Mouse (Mus musculus): ENCODE results near the gene Cpb1. TPM values are rescaled to one million over a fixed set of nuclear protein-coding genes. Genes with fewer than 3 reads are reported as not detected.
A peak's percentile ranks its signal among the peaks of the same experiment; 100 is the strongest.

Gene Cpb1
- polyA plus RNA-seq, 1 experiment from 2014 or later, result 5.7 TPM

GRCm38 (mm10) chr3:20288761-20289160, 13.2 kb upstream of the Cpb1 start:
- H3K36me3 ChIP-seq (ENCODE audit: control insufficient read depth, insufficient read depth, low read length), result no peaks in the 10 kb centered on the region
- no peak overlapping the region for H3K4me2 ChIP-seq (replicated peaks; ENCODE audit: low read depth, low read length)
- H3K27me3 ChIP-seq (ENCODE audit: control insufficient read depth, insufficient read depth, low read length), result no peaks in the 10 kb centered on the region
- no peak overlapping the region for H3K9ac ChIP-seq (replicated peaks; ENCODE audit: low read depth, low read length)
- 57% methylated on average over 2 of the region's 2 CpGs for WGBS
- ATAC-seq (ENCODE audit: insufficient number of reproducible peaks, insufficient read depth, low FRiP score, low read depth), result no peak
- H3K4me1 ChIP-seq (ENCODE audit: control insufficient read depth, insufficient read depth, low read length), result no peaks in the 10 kb centered on the region
- no peaks in the 10 kb centered on the region for H3K9me3 ChIP-seq (ENCODE audit: control insufficient read depth, low read depth, low read length)
- H3K4me3 ChIP-seq (ENCODE audit: low read depth, low read length), result no peak overlapping the region
- H3K27ac ChIP-seq (ENCODE audit: low read length), result peak overlapping the region; percentile 48; the same call in 1 of the 2 replicates

GRCm38 (mm10) chr3:20281796-20282195, 6.3 kb upstream of the Cpb1 start:
- H3K4me1 ChIP-seq (ENCODE audit: control insufficient read depth, insufficient read depth, low read length), result no peaks in the 10 kb centered on the region
- 59% methylated on average over 1 of the region's 1 CpGs for WGBS
- no peak for ATAC-seq (ENCODE audit: insufficient number of reproducible peaks, insufficient read depth, low FRiP score, low read depth)
- H3K27me3 ChIP-seq (ENCODE audit: control insufficient read depth, insufficient read depth, low read length), result no peaks in the 10 kb centered on the region
- H3K9ac ChIP-seq (replicated peaks; ENCODE audit: low read depth, low read length), result no peak overlapping the region
- H3K4me3 ChIP-seq (ENCODE audit: low read depth, low read length), result no peak overlapping the region
- H3K9me3 ChIP-seq (ENCODE audit: control insufficient read depth, low read depth, low read length), result no peaks in the 10 kb centered on the region
- H3K36me3 ChIP-seq (ENCODE audit: control insufficient read depth, insufficient read depth, low read length), result no peaks in the 10 kb centered on the region
- H3K4me2 ChIP-seq (replicated peaks; ENCODE audit: low read depth, low read length), result no peak overlapping the region
- H3K27ac ChIP-seq (ENCODE audit: low read length), result no peak overlapping the region

GRCm38 (mm10) chr3:20254566-20255479, 20.7 kb downstream of the Cpb1 start:
- Histone ChIP-seq H3K4me3 (ENCODE audit: low read depth, low read length) (no peak overlapping the region), H3K4me2 (replicated peaks; ENCODE audit: low read depth, low read length) (no peak overlapping the region), H3K27ac (ENCODE audit: low read length) (0 out of 2 replicates have a peak overlapping the region, but pooled peaks have one; percentile 39), H3K36me3 (ENCODE audit: control insufficient read depth, insufficient read depth, low read length) (no peaks in the 10 kb centered on the region), H3K4me1 (ENCODE audit: control insufficient read depth, insufficient read depth, low read length) (no peaks in the 10 kb centered on the region; the same call in 1 of the 2 replicates), H3K27me3 (ENCODE audit: control insufficient read depth, insufficient read depth, low read length) (no peaks in the 10 kb centered on the region), H3K9ac (replicated peaks; ENCODE audit: low read depth, low read length) (no peak overlapping the region), H3K9me3 (ENCODE audit: control insufficient read depth, low read depth, low read length) (no peaks in the 10 kb centered on the region)
- no peak for ATAC-seq (ENCODE audit: insufficient number of reproducible peaks, insufficient read depth, low FRiP score, low read depth)
- 21% methylated on average over 9 of the region's 9 CpGs for WGBS

DNA sequence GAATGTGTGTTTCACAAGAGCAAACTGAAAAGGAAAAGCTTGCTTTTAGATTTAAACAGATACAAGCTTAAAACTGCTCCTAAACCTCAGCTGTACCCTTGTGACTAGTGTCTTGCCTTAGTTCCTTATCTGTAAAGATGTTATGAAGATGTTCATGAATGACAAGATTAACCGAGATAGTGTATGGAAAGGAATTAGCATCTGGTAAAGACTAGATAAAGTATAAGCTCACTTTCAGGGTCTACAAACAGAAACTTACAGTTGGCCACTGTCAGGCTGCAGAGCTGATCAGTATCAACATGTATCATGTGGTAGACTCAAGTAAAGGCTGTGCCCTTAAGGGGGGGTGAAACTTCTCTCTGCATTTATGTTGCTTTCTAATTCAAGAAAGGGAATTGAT, 31.6 kb downstream of the Cpb1 start:
- Histone ChIP-seq H3K9me3 (ENCODE audit: control insufficient read depth, low read depth, low read length) (no peaks in the 10 kb centered on the region), H3K27ac (ENCODE audit: low read length) (no peak overlapping the region), H3K4me1 (ENCODE audit: control insufficient read depth, insufficient read depth, low read length) (no peaks in the 10 kb centered on the region), H3K4me2 (replicated peaks; ENCODE audit: low read depth, low read length) (no peak overlapping the region), H3K4me3 (ENCODE audit: low read depth, low read length) (no peak overlapping the region), H3K36me3 (ENCODE audit: control insufficient read depth, insufficient read depth, low read length) (no peaks in the 10 kb centered on the region), H3K9ac (replicated peaks; ENCODE audit: low read depth, low read length) (no peak overlapping the region), H3K27me3 (ENCODE audit: control insufficient read depth, insufficient read depth, low read length) (no peaks in the 10 kb centered on the region)
- no peak for ATAC-seq (ENCODE audit: insufficient number of reproducible peaks, insufficient read depth, low FRiP score, low read depth)
- 65% methylated on average over 1 of the region's 1 CpGs for WGBS

DNA sequence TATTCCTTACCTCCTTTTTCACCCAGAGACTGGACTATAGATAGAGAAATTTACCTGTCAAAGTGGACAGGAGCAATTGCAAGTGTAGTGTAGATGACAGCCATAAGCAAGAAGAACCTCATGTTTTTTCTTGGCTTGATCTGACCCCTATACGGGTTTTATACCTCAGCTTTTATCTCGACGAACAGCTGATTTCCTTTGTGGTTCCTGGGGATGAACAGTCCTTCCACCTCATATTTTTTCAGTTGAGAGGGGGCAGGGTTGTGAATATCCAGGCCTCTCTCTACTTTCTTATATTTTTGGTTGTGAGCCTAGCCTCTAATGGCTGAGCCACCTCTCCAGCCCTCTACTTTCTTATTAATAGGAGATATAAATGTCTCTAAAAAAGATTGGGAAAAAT, 33.5 kb downstream of the Cpb1 start, which contains the start of gene Cpa3:
Gene Cpa3 (minus strand): TSS at position 132 of the 400 bp plus-strand sequence.
- no peaks in the 10 kb centered on the region for H3K4me1 ChIP-seq (ENCODE audit: control insufficient read depth, insufficient read depth, low read length)
- 73% methylated on average over 3 of the region's 3 CpGs for WGBS
- ATAC-seq (ENCODE audit: insufficient number of reproducible peaks, insufficient read depth, low FRiP score, low read depth), result no peak
- no peak within 1 kb of the TSS for H3K27ac ChIP-seq (ENCODE audit: low read length)
- H3K36me3 ChIP-seq (ENCODE audit: control insufficient read depth, insufficient read depth, low read length), result no peaks in the 10 kb centered on the region
- H3K27me3 ChIP-seq (ENCODE audit: control insufficient read depth, insufficient read depth, low read length), result no peaks in the 10 kb centered on the region
- no peak within 1 kb of the TSS for H3K4me3 ChIP-seq (ENCODE audit: low read depth, low read length)
- no peaks in the 10 kb centered on the region for H3K9me3 ChIP-seq (ENCODE audit: control insufficient read depth, low read depth, low read length)
- no peak within 1 kb of the TSS for H3K4me2 ChIP-seq (replicated peaks; ENCODE audit: low read depth, low read length)
- no peak within 1 kb of the TSS for H3K9ac ChIP-seq (replicated peaks; ENCODE audit: low read depth, low read length)

GRCm38 (mm10) chr3:20239741-20240140, 35.8 kb downstream of the Cpb1 start:
- Histone ChIP-seq H3K9me3 (ENCODE audit: control insufficient read depth, low read depth, low read length) (no peaks in the 10 kb centered on the region), H3K4me1 (ENCODE audit: control insufficient read depth, insufficient read depth, low read length) (no peaks in the 10 kb centered on the region), H3K27me3 (ENCODE audit: control insufficient read depth, insufficient read depth, low read length) (no peaks in the 10 kb centered on the region), H3K36me3 (ENCODE audit: control insufficient read depth, insufficient read depth, low read length) (no peaks in the 10 kb centered on the region), H3K4me3 (ENCODE audit: low read depth, low read length) (no peak overlapping the region), H3K4me2 (replicated peaks; ENCODE audit: low read depth, low read length) (no peak overlapping the region), H3K27ac (ENCODE audit: low read length) (no peak overlapping the region), H3K9ac (replicated peaks; ENCODE audit: low read depth, low read length) (no peak overlapping the region)
- 84% methylated on average over 3 of the region's 3 CpGs for WGBS
- ATAC-seq (ENCODE audit: insufficient number of reproducible peaks, insufficient read depth, low FRiP score, low read depth), result no peak

DNA sequence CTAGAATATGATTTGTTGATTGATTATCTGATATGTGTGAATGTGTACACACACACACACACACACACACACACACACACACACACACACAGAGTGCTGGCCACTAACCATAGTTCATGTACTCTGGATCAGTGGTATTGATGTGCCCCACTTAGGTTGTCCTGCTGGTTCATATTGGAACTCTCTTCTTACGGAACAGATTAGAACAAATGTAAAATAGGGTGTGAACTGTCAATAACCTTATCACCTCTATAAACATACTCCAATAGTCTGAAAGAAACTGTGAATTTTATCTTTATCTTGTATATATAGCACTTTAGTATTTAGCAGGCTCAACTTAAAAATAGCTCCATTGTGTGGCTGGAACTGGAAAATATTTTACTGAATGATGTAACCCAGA, 38.6 kb downstream of the Cpb1 start:
- H3K9me3 ChIP-seq (ENCODE audit: control insufficient read depth, low read depth, low read length), result no peaks in the 10 kb centered on the region
- H3K36me3 ChIP-seq (ENCODE audit: control insufficient read depth, insufficient read depth, low read length), result no peaks in the 10 kb centered on the region
- H3K27ac ChIP-seq (ENCODE audit: low read length), result no peak overlapping the region
- H3K4me1 ChIP-seq (ENCODE audit: control insufficient read depth, insufficient read depth, low read length), result no peaks in the 10 kb centered on the region
- ATAC-seq (ENCODE audit: insufficient number of reproducible peaks, insufficient read depth, low FRiP score, low read depth), result peak; percentile 84
- H3K9ac ChIP-seq (replicated peaks; ENCODE audit: low read depth, low read length), result no peak overlapping the region
- H3K4me3 ChIP-seq (ENCODE audit: low read depth, low read length), result no peak overlapping the region
- WGBS, result 40% methylated on average over 1 of the region's 1 CpGs
- H3K27me3 ChIP-seq (ENCODE audit: control insufficient read depth, insufficient read depth, low read length), result no peaks in the 10 kb centered on the region
- no peak overlapping the region for H3K4me2 ChIP-seq (replicated peaks; ENCODE audit: low read depth, low read length)

GRCm38 (mm10) chr3:20229027-20229426, 46.5 kb downstream of the Cpb1 start:
- 87% methylated on average over 1 of the region's 1 CpGs for WGBS
- Histone ChIP-seq H3K4me1 (ENCODE audit: control insufficient read depth, insufficient read depth, low read length) (no peaks in the 10 kb centered on the region), H3K9ac (replicated peaks; ENCODE audit: low read depth, low read length) (no peak overlapping the region), H3K4me2 (replicated peaks; ENCODE audit: low read depth, low read length) (no peak overlapping the region), H3K4me3 (ENCODE audit: low read depth, low read length) (no peak overlapping the region), H3K27ac (ENCODE audit: low read length) (no peak overlapping the region), H3K27me3 (ENCODE audit: control insufficient read depth, insufficient read depth, low read length) (no peaks in the 10 kb centered on the region), H3K9me3 (ENCODE audit: control insufficient read depth, low read depth, low read length) (no peaks in the 10 kb centered on the region), H3K36me3 (ENCODE audit: control insufficient read depth, insufficient read depth, low read length) (no peaks in the 10 kb centered on the region)
- no peak for ATAC-seq (ENCODE audit: insufficient number of reproducible peaks, insufficient read depth, low FRiP score, low read depth)
